Mouse (Mus musculus) ES-Bruce4 (cell line): Measurements from ENCODE around the gene Kcng4.

ENCODE experiments used
- CTCF ChIP-seq: IDR thresholded peaks from one replicate; pipeline ENCODE4 v1.8.1; 2011; ENCODE audit warnings: low read depth, low read length
- EP300 ChIP-seq: IDR thresholded peaks from 2 replicates; pipeline ENCODE4 v1.6.1; 2011; ENCODE audit warnings: low read depth, low read length; ENCODE audit not compliant: insufficient read depth
- POLR2A ChIP-seq: IDR thresholded peaks from one replicate; pipeline ENCODE4 v1.8.1; 2011; ENCODE audit warnings: low read length; ENCODE audit not compliant: insufficient read depth

- TF ChIP-seq CTCF = no peak
- no peak for TF ChIP-seq EP300
- no peak for TF ChIP-seq POLR2A
Observed at GRCm38 (mm10) chr8:119637381-119637780, 1.9 kb upstream of the Kcng4 start.
